Mouse (Mus musculus): ENCODE data around the gene Hoxd3. TPM values are rescaled to one million over a fixed set of nuclear protein-coding genes. Genes with fewer than 3 reads are reported as not detected.

Hoxd3 gene
- total RNA-seq, 2 experiments from 2014 or later = not detected

GRCm38 (mm10) chr2:74749337-74750121, 37.8 kb downstream of the Hoxd3 start:
- intact Hi-C loops (cut with DNase I) = loop anchor here (10.0 kb wide), 1 partner anchor 215 kb away; no protein-coding TSS in a partner anchor
- peak in 1 of 2 experiments; percentile 41 for DNase-seq (ENCODE audit: extremely low spot score in 1 of 2, low spot score in 2 of 2)

- intact Hi-C loops (cut with DNase I) = loop anchor here (10.0 kb wide), 1 partner anchor 214 kb away; no protein-coding TSS in a partner anchor
Measured at GRCm38 (mm10) chr2:74750731-74751250, 39.1 kb downstream of the Hoxd3 start.

GRCm38 (mm10) chr2:74751861-74752260, 40.1 kb downstream of the Hoxd3 start:
- intact Hi-C loops (cut with DNase I) = loop anchor here (10.0 kb wide), 1 partner anchor 213 kb away; no protein-coding TSS in a partner anchor
- DNase-seq (ENCODE audit: extremely low spot score in 1 of 2, low spot score in 2 of 2) = no peak

More at GRCm38 (mm10) chr2:74750731-74751250, 39.1 kb downstream of the Hoxd3 start:
- no peak for DNase-seq (ENCODE audit: extremely low spot score in 1 of 2, low spot score in 2 of 2)

GRCm38 (mm10) chr2:74752431-74753174, 40.9 kb downstream of the Hoxd3 start:
- intact Hi-C loops (cut with DNase I) = loop anchor here (10.0 kb wide), 1 partner anchor 212 kb away; no protein-coding TSS in a partner anchor
- DNase-seq (ENCODE audit: extremely low spot score in 1 of 2, low spot score in 2 of 2) = no peak

- intact Hi-C loops (cut with DNase I) = loop anchor here (10.0 kb wide), 1 partner anchor 212 kb away; no protein-coding TSS in a partner anchor
- peak in 1 of 2 experiments; percentile 14 for DNase-seq (ENCODE audit: extremely low spot score in 1 of 2, low spot score in 2 of 2)
Measured at GRCm38 (mm10) chr2:74753175-74753523, 41.4 kb downstream of the Hoxd3 start.

GRCm38 (mm10) chr2:74753711-74754110, 42.0 kb downstream of the Hoxd3 start:
- no peak for DNase-seq (ENCODE audit: extremely low spot score in 1 of 2, low spot score in 2 of 2)
- intact Hi-C loops (cut with DNase I) = loop anchor here (10.0 kb wide), 1 partner anchor 211 kb away; no protein-coding TSS in a partner anchor

- no peak for DNase-seq (ENCODE audit: extremely low spot score in 1 of 2, low spot score in 2 of 2)
- intact Hi-C loops (cut with DNase I) = no loop called here
Measured at GRCm38 (mm10) chr2:74760146-74760545, 48.4 kb downstream of the Hoxd3 start.

GRCm38 (mm10) chr2:74761941-74762340, 50.2 kb downstream of the Hoxd3 start:
- no peak for DNase-seq (ENCODE audit: extremely low spot score in 1 of 2, low spot score in 2 of 2)
- intact Hi-C loops (cut with DNase I) = no loop called here

- DNase-seq (ENCODE audit: extremely low spot score in 1 of 2, low spot score in 2 of 2) = no peak
- intact Hi-C loops (cut with DNase I) = no loop called here
Measured at GRCm38 (mm10) chr2:74762522-74763244, 51.0 kb downstream of the Hoxd3 start, which contains the start of gene Hoxd1. Gene Hoxd1, plus strand, starts transcription at chr2:74762980.

- intact Hi-C loops (cut with DNase I) = no loop called here
Measured at GRCm38 (mm10) chr2:74763245-74763735, 51.6 kb downstream of the Hoxd3 start.

GRCm38 (mm10) chr2:74763976-74764375, 52.2 kb downstream of the Hoxd3 start:
- no peak for DNase-seq (ENCODE audit: extremely low spot score in 1 of 2, low spot score in 2 of 2)
- intact Hi-C loops (cut with DNase I) = no loop called here

More at GRCm38 (mm10) chr2:74763245-74763735, 51.6 kb downstream of the Hoxd3 start:
- DNase-seq (ENCODE audit: extremely low spot score in 1 of 2, low spot score in 2 of 2) = no peak

GRCm38 (mm10) chr2:74774359-74774758, 62.6 kb downstream of the Hoxd3 start:
- no peak for DNase-seq (ENCODE audit: extremely low spot score in 1 of 2, low spot score in 2 of 2)
- intact Hi-C loops (cut with DNase I) = no loop called here

GRCm38 (mm10) chr2:74777536-74778275, 66.0 kb downstream of the Hoxd3 start:
- intact Hi-C loops (cut with DNase I) = no loop called here

GRCm38 (mm10) chr2:74781386-74781785, 69.7 kb downstream of the Hoxd3 start:
- no peak for DNase-seq (ENCODE audit: extremely low spot score in 1 of 2, low spot score in 2 of 2)
- intact Hi-C loops (cut with DNase I) = no loop called here

More at GRCm38 (mm10) chr2:74777536-74778275, 66.0 kb downstream of the Hoxd3 start:
- DNase-seq (ENCODE audit: extremely low spot score in 1 of 2, low spot score in 2 of 2) = peak; percentile 15 to 20

- intact Hi-C loops (cut with DNase I) = no loop called here
- DNase-seq (ENCODE audit: extremely low spot score in 1 of 2, low spot score in 2 of 2) = no peak
Measured at GRCm38 (mm10) chr2:74795531-74795930, 83.8 kb downstream of the Hoxd3 start.

Data from left cerebral cortex, postnatal 10 days (tissue).